Mouse (Mus musculus): Measurements from ENCODE around the gene Mtch1.
"Not testable (repeated sequence)": the region's sequence is repeated elsewhere in the genome, so short reads cannot be mapped to it uniquely, and the experiment has no call there.

Gene Mtch1

DNA sequence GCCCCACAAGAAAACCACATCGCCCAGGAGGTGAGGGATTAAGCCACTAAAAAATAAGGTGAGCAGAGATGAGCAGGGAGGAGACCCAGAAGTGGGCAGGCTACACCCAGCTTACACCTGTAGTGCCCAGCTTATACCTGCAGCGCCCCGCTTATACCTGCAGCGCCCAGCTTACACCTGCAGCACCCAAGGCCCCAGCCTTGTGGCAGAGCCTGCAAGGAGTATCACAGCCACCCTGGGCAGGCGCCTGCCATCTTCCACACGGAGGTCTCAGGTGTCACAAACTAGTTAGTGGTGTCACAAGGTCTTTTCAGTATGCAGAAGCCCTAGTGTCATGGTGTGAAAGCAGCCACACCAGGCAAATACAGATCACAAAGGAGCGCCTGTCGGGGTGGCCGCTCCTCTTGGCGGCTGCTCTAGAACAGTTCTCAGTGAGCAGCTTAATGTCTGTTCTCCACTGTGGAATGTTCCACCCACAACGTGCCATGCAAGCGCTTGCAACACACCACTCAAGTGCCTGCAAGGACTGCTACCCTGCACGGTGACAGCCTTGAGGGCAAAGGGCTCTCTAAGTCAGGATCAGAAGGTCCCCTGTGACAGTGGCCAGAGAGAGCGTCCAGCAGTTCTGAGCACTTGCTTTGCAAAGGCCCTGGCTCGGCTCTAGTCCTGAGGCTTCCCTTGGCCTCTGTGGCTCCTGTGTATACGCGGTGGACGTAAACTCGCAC, 11.3 kb downstream of the Mtch1 start:
- DNase-seq (ENCODE audit: low spot score in 2 of 2): no peak

DNA sequence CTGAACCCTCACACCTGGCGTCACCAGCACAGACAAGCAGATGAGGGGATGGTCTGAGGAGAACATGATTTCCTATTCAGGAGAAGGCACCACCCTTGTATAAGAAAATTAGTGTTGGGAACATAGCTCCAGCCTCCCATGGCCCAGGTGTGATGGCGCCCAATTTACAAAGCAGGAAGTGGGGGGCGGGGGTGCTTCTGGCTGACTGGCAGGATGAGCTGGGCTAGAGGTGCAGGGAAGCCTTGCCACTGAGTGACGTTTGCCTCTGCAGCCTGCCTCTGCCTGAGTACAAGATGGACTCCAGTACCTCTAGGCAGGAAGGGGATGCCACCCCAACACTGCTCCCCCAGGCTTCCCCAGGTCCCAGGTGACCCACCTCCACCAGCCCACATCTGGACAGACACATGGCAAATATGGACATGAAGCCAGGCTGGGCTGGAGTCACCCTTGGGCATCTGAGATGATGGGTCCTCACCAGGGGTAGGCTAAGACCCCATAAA, 15.5 kb downstream of the Mtch1 start:
- peak in 1 of 2 experiments; percentile 16 for DNase-seq (ENCODE audit: low spot score in 2 of 2)

DNA sequence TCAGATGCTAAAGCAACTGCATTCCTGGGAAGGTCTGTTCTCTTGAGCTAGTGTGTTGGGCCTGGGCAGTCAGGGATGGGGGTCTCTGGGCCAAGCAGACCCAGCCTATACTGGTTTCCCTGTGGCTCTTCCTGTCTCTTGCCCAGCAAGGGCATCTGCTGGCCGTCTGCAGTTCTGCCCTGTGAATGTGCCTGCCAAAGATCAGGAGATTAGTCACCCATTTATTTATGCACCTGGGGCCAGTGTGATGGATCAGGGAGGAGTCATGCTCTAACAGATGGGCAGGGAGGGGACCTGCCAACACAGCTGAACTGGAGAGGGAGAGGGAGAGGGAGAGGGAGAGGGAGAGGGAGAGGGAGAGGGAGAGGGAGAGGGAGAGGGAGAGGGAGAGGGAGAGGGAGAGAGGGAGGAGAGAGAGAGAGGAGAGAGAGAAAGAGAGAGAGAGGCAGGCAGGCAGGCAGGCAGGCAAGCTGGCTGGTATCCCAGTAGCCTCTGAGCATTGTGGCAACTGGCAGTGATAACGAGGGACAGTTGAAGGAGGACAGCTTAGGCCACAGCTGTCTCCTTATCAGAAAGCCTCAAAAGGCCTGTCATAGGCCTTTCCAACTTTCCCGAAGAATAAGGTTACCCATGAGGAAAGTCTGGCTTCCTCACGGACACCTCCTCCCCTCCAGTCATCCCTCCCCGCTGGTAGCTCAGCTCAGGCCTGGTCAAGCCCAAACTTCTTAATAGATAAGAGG, 16.9 kb downstream of the Mtch1 start:
- DNase-seq (ENCODE audit: low spot score in 2 of 2): peak in 1 of 2 experiments; percentile 23

DNA sequence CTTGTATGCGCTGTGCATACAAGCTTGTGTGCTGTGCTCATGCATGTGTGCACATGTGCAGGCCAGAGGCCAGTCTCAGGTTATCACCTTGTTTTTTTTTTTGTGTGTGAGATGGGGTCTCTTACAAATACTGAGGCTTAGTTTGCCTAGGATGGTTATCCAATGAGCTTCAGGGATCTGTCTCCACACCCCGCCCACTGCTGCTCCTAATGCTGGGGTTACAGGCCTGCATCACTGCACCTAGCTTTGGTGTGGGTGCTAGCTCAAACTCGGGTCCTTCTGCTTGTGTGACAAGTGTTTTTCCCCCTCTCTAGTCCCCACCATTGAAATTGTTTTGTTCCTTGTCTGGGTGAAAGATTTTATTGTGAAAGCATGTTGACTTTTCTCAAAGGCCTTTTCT, 17.5 kb downstream of the Mtch1 start:
- no peak for DNase-seq (ENCODE audit: low spot score in 2 of 2)

GRCm38 (mm10) chr17:29327691-29328090, 20.0 kb downstream of the Mtch1 start:
- DNase-seq (ENCODE audit: low spot score in 2 of 2): peak in 1 of 2 experiments; percentile 16

GRCm38 (mm10) chr17:29326531-29327529, 20.9 kb downstream of the Mtch1 start:
- no peak for DNase-seq (ENCODE audit: low spot score in 2 of 2)

DNA sequence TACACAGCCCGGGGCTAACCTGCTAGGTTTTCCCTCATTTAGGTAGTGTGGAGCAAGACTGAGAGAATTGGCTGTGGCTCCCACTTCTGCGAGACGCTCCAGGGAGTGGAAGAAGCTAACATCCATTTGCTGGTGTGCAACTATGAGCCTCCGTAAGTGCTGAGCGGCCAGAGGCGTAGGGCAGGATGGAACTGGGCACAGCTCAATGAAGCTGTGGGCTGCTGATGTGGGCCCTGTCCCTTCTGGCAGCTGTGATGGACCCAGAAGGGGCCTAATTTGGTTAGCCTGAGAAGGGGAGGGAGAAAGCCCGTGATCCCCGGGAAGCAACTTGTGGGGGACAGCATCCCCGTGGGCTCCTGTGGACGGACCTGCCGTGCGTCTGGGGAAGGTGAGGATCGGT, 21.9 kb downstream of the Mtch1 start:
- DNase-seq (ENCODE audit: low spot score in 2 of 2): no peak

GRCm38 (mm10) chr17:29323625-29324024, 24.1 kb downstream of the Mtch1 start:
- no peak for DNase-seq (ENCODE audit: low spot score in 2 of 2)

DNA sequence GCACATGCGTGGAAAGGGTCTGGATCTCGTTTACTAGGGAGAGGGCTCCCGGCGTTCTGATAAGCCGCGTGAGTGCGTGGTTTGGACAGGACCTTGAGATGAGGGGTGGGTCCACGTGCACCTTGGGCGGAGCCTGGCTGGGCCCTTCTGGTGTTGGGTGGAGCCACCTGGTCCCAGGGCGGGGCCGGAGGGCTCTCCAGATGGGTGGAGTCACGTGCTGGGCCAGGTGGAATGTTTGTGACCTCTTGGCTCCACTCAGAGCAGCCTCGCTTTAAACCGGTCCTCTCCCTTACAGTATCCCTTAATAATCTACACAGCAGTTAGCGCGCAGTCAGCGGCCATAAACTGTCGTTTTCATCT, 25.2 kb downstream of the Mtch1 start:
- DNase-seq (ENCODE audit: low spot score in 2 of 2): no peak

DNA sequence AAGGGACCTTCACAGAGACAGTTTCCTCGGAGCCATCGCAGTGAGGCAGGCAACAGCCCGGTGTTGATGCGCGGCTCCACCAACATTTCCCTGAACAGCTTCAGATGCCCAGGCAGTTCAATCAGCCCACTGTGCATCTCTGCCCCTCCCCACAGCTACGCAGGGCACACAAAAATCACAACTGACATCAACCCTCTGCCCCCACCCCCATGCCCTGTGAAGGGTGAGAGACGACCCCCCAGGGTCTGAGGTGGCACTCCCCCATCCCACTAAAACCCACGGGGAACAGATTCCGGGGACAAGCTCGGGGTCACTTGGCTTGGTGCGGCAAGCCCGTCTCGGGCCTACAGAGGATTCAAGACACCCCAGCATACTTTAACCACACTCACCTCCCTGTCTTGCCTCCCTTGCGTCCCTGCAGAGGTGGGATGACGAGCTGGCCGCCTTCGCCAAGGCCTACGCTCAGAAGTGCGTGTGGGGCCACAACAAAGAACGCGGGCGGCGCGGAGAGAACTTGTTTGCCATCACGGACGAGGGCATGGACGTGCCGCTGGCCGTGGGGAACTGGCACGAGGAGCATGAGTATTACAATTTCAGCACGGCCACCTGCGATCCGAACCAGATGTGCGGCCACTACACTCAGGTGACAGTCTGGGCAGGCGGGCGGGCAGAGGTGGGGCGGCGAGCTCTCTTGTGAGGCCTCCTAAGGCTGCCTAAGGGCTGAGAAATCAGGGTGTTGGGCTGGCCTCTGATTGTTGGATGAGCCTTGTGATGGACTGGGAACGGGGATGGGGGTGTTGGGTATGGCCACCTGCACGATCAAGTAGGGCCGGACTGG, 25.8 kb downstream of the Mtch1 start:
- no peak for DNase-seq (ENCODE audit: low spot score in 2 of 2)

DNA sequence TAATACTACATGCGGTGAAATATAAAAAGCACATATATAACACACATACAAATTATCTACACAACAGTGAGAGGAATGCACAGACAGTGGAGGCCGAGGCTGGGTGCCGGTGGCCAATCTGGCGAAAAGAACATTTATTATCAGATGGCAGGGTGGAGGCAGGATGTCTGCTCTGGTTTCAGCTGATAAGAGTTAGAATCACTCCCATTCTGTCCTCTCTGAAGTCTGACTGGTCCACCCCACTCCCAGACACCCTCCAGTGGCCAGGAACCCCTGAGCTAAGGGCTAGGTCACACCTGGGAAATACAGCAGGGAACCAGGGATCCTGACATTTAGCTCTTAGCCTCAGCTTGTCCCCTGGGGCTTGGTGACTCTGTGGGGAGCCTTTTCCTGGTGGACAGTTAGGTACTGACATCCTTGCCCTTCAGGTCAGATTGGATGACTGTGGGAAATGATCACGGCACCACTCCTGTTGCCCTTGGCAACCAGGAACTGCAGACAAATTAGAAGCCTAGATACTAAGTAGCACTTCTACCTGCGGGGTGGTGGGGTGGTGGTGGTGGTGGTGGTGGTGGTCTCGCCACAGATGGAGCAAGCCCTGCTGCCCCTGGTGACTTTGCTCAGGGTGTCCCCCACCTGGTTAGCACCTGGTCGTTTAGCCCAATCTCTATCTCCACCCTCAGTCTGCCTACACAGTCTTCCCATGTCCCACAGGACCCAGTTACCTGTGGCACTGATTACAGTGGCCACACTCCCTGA, 27.7 kb downstream of the Mtch1 start:
- DNase-seq (ENCODE audit: low spot score in 2 of 2): no peak

DNA sequence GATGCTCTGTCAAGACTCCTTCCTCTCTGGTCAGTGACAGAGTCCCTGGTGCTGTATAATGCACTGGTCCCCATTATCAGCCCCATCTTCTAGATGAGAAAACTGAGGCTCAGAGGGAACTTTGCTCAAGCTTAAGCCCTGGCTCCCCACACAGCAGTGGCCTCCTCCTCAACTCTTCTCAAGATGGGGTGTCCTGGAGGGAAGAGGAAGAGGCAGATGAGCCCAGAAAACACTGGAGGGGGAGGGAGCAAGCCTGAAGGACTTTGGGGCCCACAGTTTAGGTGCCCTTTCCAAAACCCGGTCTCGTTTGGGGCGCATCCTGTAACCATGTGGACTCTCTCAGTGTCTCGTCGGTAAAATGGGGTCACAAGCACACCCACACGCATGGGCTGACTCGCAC, 28.3 kb downstream of the Mtch1 start:
- no peak for DNase-seq (ENCODE audit: low spot score in 2 of 2)

DNA sequence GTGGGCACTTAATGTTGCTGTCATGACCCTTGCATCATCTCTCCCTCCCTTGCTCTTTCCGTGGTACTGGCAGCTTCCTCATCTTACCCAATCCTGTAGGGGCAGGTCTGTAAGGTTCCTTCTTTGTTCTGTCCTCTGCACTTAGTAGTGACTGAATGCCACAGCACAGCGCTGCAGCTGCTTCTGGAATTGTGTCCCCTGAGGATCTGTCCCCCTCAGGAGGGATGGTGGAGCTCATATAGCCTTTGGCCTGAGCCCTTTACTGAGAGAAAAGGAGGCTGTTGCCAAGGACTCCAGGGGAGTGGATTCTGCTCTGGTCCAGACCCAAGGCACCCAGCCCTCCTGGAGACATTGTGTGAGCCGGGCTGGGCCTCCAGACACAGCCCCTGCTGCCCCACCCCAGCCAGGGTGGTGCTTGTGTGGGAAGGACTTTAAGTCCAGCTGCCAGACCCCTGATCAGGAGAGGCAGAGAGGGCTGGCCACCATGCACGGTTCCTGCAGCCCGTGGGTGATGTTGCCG, 28.9 kb downstream of the Mtch1 start:
- no peak for DNase-seq (ENCODE audit: low spot score in 2 of 2)

DNA sequence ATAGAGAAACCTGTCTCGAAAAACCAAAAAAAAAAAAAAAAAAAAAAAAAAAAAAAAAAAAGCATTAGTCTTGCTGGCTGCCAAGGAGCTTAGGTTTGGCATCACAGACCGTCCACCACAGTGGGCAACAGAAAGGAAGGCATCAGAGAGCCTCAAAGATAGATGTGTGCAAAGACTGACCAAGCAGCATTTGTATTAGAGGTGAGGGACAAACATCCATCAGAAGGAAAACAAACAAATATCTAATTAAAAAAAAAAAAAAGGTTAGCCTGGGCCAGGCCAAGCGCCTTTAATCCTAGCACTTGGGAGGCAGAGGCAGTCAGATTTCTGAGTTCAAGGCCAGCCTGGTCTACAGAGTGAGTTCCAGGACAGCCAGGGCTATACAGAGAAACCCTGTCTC, 30.4 kb downstream of the Mtch1 start, which contains the start of gene Pi16:
TSS of gene Pi16 (plus strand) at position 301 of the 400 bp plus-strand sequence.
- not testable (repeated sequence) for DNase-seq (ENCODE audit: low spot score in 2 of 2)

DNA sequence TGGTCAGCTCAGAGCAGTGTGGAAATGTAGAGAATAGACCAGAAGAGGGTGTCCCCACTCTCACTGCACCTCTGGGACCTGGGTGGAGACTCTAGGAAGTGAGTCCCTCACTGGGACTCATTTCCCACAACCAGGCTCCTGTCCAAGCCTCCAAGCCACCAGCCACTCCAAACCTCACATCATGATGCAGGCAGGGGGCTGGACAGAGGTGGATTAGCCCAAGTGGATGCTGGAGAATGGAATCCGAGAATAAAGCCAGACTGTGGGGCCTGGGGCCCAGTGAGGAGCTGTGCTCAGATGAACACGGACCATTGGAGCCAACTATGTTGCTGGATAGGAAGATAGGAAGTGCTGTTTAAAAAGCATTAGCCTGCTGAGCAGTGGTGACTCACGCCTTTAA, 30.8 kb downstream of the Mtch1 start:
- no peak for DNase-seq (ENCODE audit: low spot score in 2 of 2)

GRCm38 (mm10) chr17:29315672-29316465, 31.9 kb downstream of the Mtch1 start:
- no peak for DNase-seq (ENCODE audit: low spot score in 2 of 2)

GRCm38 (mm10) chr17:29313300-29313699, 34.4 kb downstream of the Mtch1 start:
- DNase-seq (ENCODE audit: low spot score in 2 of 2): no peak

DNA sequence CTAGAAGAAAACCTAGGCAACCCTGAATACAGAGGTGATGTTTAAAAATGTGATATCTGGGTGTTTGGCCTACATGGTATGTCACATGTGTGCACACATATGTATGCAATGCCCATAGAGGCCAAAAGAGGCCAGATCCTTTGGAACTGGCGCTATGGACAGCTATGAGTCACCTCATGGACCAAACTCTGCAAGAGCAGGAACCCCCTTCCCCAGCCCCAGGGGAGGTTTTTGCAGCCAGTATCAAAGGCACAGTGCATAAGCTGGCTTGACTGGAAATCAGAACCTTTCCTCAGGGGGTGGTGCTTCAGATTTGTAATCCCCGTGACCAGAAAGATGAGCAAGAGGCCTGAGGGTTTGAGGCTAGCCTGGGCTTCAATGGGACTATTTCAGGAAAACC, 35.7 kb downstream of the Mtch1 start:
- no peak for DNase-seq (ENCODE audit: low spot score in 2 of 2)

GRCm38 (mm10) chr17:29311602-29312001, 36.1 kb downstream of the Mtch1 start:
- DNase-seq (ENCODE audit: low spot score in 2 of 2): no peak
